30 mouse cellular contexts compared by ENCODE assay signal in genomic region chr5:33485765-33486164, GRCm38 (mm10). TPM values are rescaled to one million over a fixed set of nuclear protein-coding genes. Genes with fewer than 3 reads are reported as not detected.
A peak's percentile ranks its signal among the peaks of the same experiment; 100 is the strongest.
DNase-seq lines count a peak whose midpoint lies in the region; ATAC-seq and TF ChIP-seq lines count a peak whose summit lies in the region.
"Had no signal": no experiment of that assay in that cellular context is flagged by ENCODE, and none has a peak within 500 bp of the region (broad histone marks: within the 10 kb centered on the region; RNA-seq: fewer than 3 reads in every experiment).

No protein-coding gene starts in this region.

- intact Hi-C loops in heart, postnatal 25 days (cut with DNase I): no loop called here
- intact Hi-C loops in heart, adult 2 months (cut with DNase I): no loop called here

- peaks cover 61% of the 10 kb centered on the region for H3K4me1 ChIP-seq in heart, embryonic 10.5 days
- H3K4me1 ChIP-seq in heart, embryonic 13.5 days: peaks cover 61% of the 10 kb centered on the region
- no peaks in the 10 kb centered on the region; the same call in 1 of the 2 replicates for H3K4me1 ChIP-seq in heart, adult 2 months (ENCODE audit: control insufficient read depth, insufficient read depth, low read length)
- peaks cover 32% of the 10 kb centered on the region for H3K4me1 ChIP-seq in heart, embryonic 16.5 days (ENCODE audit: control insufficient read depth, insufficient read depth, low read length)
- H3K4me1 ChIP-seq: embryonic facial prominence, embryonic 13.5 days; forebrain, embryonic 15.5 days had no signal

- no peaks in the 10 kb centered on the region for H3K36me3 ChIP-seq in heart, embryonic 10.5 days
- H3K36me3 ChIP-seq in heart, embryonic 13.5 days: no peaks in the 10 kb centered on the region
- no peaks in the 10 kb centered on the region for H3K36me3 ChIP-seq in heart, adult 2 months (ENCODE audit: control insufficient read depth, insufficient read depth, low read length)
- no peaks in the 10 kb centered on the region for H3K36me3 ChIP-seq in heart, embryonic 16.5 days (ENCODE audit: control insufficient read depth, insufficient read depth)
- H3K36me3 ChIP-seq: embryonic facial prominence, embryonic 10.5 days; embryonic facial prominence, embryonic 13.5 days; forebrain, embryonic 12.5 days; forebrain, embryonic 15.5 days; hindbrain, embryonic 12.5 days; hindbrain, embryonic 15.5 days had no signal

- peaks cover 53% of the 10 kb centered on the region for H3K27me3 ChIP-seq in heart, embryonic 10.5 days (ENCODE audit: insufficient read depth, poor library complexity, severe bottlenecking)
- H3K27me3 ChIP-seq in heart, embryonic 13.5 days (replicated peaks): peaks cover 71% of the 10 kb centered on the region
- no peaks in the 10 kb centered on the region for H3K27me3 ChIP-seq in heart, adult 2 months (ENCODE audit: control insufficient read depth, insufficient read depth, low read length)
- 0 out of 2 replicates have a peak, but pooled peaks cover 7% of the 10 kb centered on the region for H3K27me3 ChIP-seq in heart, embryonic 16.5 days (ENCODE audit: control insufficient read depth, insufficient read depth, low read length)

- no peak for ATAC-seq in heart, embryonic 13.5 days (ENCODE audit: extremely low read depth, insufficient number of reproducible peaks, low FRiP score, low TSS enrichment)
- ATAC-seq in heart, embryonic 16.5 days (replicated peaks; ENCODE audit: extremely low read depth, insufficient read depth, low FRiP score): peak; percentile 53
- ATAC-seq: activated CD4-positive, CD25-positive, alpha-beta regulatory T cell, adult 4 months; forebrain, embryonic 15.5 days; intestine, postnatal 0 days had no signal

- TF ChIP-seq CTCF in heart, adult 2 months (IDR thresholded peaks at IDR 0.05): no peak

- H3K4me2 ChIP-seq in heart, embryonic 13.5 days: no peak overlapping the region
- H3K4me2 ChIP-seq in heart, embryonic 16.5 days (ENCODE audit: low read depth, low read length): no peak overlapping the region
- H3K4me2 ChIP-seq: embryonic facial prominence, embryonic 13.5 days; forebrain, embryonic 12.5 days; forebrain, embryonic 15.5 days; hindbrain, embryonic 12.5 days; hindbrain, embryonic 15.5 days had no signal

- no peak overlapping the region; the same call in 1 of the 2 replicates for H3K4me3 ChIP-seq in heart, embryonic 10.5 days
- H3K4me3 ChIP-seq in heart, embryonic 13.5 days: no peak overlapping the region
- no peak overlapping the region for H3K4me3 ChIP-seq in heart, adult 2 months
- H3K4me3 ChIP-seq in heart, embryonic 16.5 days (ENCODE audit: low read length): no peak overlapping the region
- H3K4me3 ChIP-seq: embryonic facial prominence, embryonic 10.5 days; embryonic facial prominence, embryonic 13.5 days; erythroblast, embryonic 14.5 days; forebrain, embryonic 12.5 days; forebrain, embryonic 15.5 days; hindbrain, embryonic 12.5 days; hindbrain, embryonic 15.5 days had no signal

- WGBS in heart, embryonic 10.5 days: 32% methylated on average over 15 of the region's 15 CpGs
- WGBS in heart, embryonic 13.5 days: 18% methylated on average over 15 of the region's 15 CpGs
- WGBS in heart, adult 2 months: 39% methylated on average over 15 of the region's 15 CpGs
- WGBS in heart, embryonic 16.5 days: 17% methylated on average over 15 of the region's 15 CpGs

- no peak overlapping the region for H3K9ac ChIP-seq in heart, embryonic 13.5 days
- H3K9ac ChIP-seq in heart, adult 2 months (ENCODE audit: low read depth, low read length): no peak overlapping the region
- no peak overlapping the region for H3K9ac ChIP-seq in heart, embryonic 16.5 days (ENCODE audit: low read length)
- H3K9ac ChIP-seq: embryonic facial prominence, embryonic 13.5 days; forebrain, embryonic 12.5 days; forebrain, embryonic 15.5 days; hindbrain, embryonic 12.5 days; hindbrain, embryonic 15.5 days had no signal

- H3K27ac ChIP-seq in heart, embryonic 10.5 days: peak overlapping the region; percentile 49
- H3K27ac ChIP-seq in heart, embryonic 13.5 days (replicated peaks): peak overlapping the region; percentile 24; the same call in 1 of the 2 replicates
- H3K27ac ChIP-seq in heart, adult 2 months: no peak overlapping the region
- no peak overlapping the region for H3K27ac ChIP-seq in heart, embryonic 16.5 days (ENCODE audit: low read length)
- H3K27ac ChIP-seq: embryonic facial prominence, embryonic 10.5 days; embryonic facial prominence, embryonic 13.5 days; forebrain, embryonic 12.5 days; forebrain, embryonic 15.5 days; hindbrain, embryonic 12.5 days; hindbrain, embryonic 15.5 days had no signal

- TF ChIP-seq EP300 in heart, adult 2 months (IDR thresholded peaks at IDR 0.05; ENCODE audit: insufficient read depth, low read depth, low read length): no peak

- TF ChIP-seq POLR2A in heart, adult 2 months (IDR thresholded peaks at IDR 0.05; ENCODE audit: insufficient read depth, low read depth, low read length): no peak

- peak; percentile 83 for DNase-seq in heart, embryonic 10.5 days (ENCODE audit: low spot score)
- DNase-seq in heart, postnatal 25 days (ENCODE audit: low spot score): no peak
- DNase-seq in heart, adult 2 months: no peak
- no peak for DNase-seq in heart, adult 8-10 months (ENCODE audit: low spot score)
- DNase-seq in heart, postnatal 4 days: peak; percentile 25
- DNase-seq: adrenal gland, adult 8-10 months; adrenal gland, postnatal 25 days; cerebellum, adult 11-12 months; cerebellum, adult 8-10 months; cerebellum, postnatal 10 days; cerebellum, postnatal 36 days; embryo, embryonic 11 days; gastrocnemius, postnatal 25 days; kidney, adult 2 months had no signal

- H3K9me3 ChIP-seq in heart, embryonic 10.5 days: no peaks in the 10 kb centered on the region
- no peaks in the 10 kb centered on the region for H3K9me3 ChIP-seq in heart, embryonic 13.5 days
- no peaks in the 10 kb centered on the region for H3K9me3 ChIP-seq in heart, embryonic 16.5 days (replicated peaks; ENCODE audit: control insufficient read depth, low read length)
- H3K9me3 ChIP-seq: embryonic facial prominence, embryonic 10.5 days; embryonic facial prominence, embryonic 13.5 days; forebrain, embryonic 12.5 days; forebrain, embryonic 15.5 days; hindbrain, embryonic 12.5 days; hindbrain, embryonic 15.5 days had no signal

- no peaks in the 10 kb centered on the region for H3K79me2 ChIP-seq in heart, adult 2 months (replicated peaks; ENCODE audit: control insufficient read depth, insufficient read depth, low read length)

RNA-seq across cellular contexts. Expression of gene Nkx1-1, which starts 52.0 kb away (rescaled TPM):
- polyA plus RNA-seq in heart, embryonic 10.5 days (2016; fragmentation: Nextera tagmentation; extraction: Ambion mirVana): not detected in 2 replicates
- total RNA-seq in heart, postnatal 25 days (2021): not detected
- polyA plus RNA-seq in heart, embryonic 13.5 days (2015; fragmentation: Nextera tagmentation; extraction: Ambion mirVana): not detected in 2 replicates
- total RNA-seq in heart, adult 2 months (2021): not detected
- not detected in 2 replicates for polyA plus RNA-seq in heart, adult 2 months (2012; rRNA removed)
- polyA plus RNA-seq in heart, embryonic 16.5 days (2015; fragmentation: Nextera tagmentation; extraction: Ambion mirVana): not detected in 2 replicates
- total RNA-seq in heart, adult 8-10 months (2022): not detected
- total RNA-seq in heart, postnatal 4 days (2021): not detected
- total RNA-seq: adrenal gland, adult 8-10 months; adrenal gland, postnatal 25 days; gastrocnemius, adult 8-10 months; gastrocnemius, postnatal 25 days; hematopoietic stem cell, adult 5-6 weeks had no signal
- polyA plus RNA-seq: activated CD4-positive, CD25-positive, alpha-beta regulatory T cell, adult 4 months; cortical plate, adult 2 months; embryonic facial prominence, embryonic 10.5 days; embryonic facial prominence, embryonic 13.5 days; erythroblast, embryonic 14.5 days; forebrain, embryonic 12.5 days; forebrain, embryonic 15.5 days; gonadal fat pad, adult 2 months; intestine, embryonic 14.5 days; intestine, postnatal 0 days; kidney, adult 2 months had no signal

Comparison
In these comparisons a context has a peak if more than half of its experiments do, and no peak if none do; other contexts are left out.
1. DNase-seq: peak in heart, embryonic 10.5 days (single experiment) and heart, postnatal 4 days (single experiment); none in heart, postnatal 25 days (single experiment), heart, adult 2 months (0 of 2) and heart, adult 8-10 months (single experiment).
2. H3K27ac ChIP-seq: peak in heart, embryonic 10.5 days (single experiment) and heart, embryonic 13.5 days (single experiment); none in heart, adult 2 months (single experiment) and heart, embryonic 16.5 days (single experiment).